Mouse (Mus musculus) limb, embryonic 15.5 days (tissue): ENCODE results near the gene Ralgapa1. TPM values are rescaled to one million over a fixed set of nuclear protein-coding genes. Genes with fewer than 3 reads are reported as not detected.
A peak's percentile ranks its signal among the peaks of the same experiment; 100 is the strongest.
"Not testable (repeated sequence)": the region's sequence is repeated elsewhere in the genome, so short reads cannot be mapped to it uniquely, and the experiment has no call there.

ENCODE experiments used
- ATAC-seq: fragments of 200-750 bp; cut with Nextera tagmentation; 2 replicates; pipeline ENCODE4 v1.8.0; 2017; ENCODE audit warnings: low read depth, moderate TSS enrichment; ENCODE audit not compliant: insufficient number of reproducible peaks, low FRiP score, low TSS enrichment
- H3K27ac ChIP-seq: fragments of 300-500 bp; sonication (generic); 2 replicates; pipeline ENCODE4 v1.5.1; 2015; ENCODE audit warnings: moderate library complexity, mild to moderate bottlenecking, inconsistent platforms
- H3K27me3 ChIP-seq: fragments of 300-500 bp; sonication (generic); 2 replicates; pipeline ENCODE4 v1.6.1; 2015; ENCODE audit warnings: inconsistent platforms
- H3K36me3 ChIP-seq: fragments of 300-500 bp; sonication (generic); 2 replicates; pipeline ENCODE4 v1.6.1; 2015; ENCODE audit warnings: inconsistent platforms
- H3K4me1 ChIP-seq: fragments of 300-500 bp; sonication (generic); 2 replicates; pipeline ENCODE4 v1.6.1; 2015; ENCODE audit warnings: inconsistent platforms
- H3K4me2 ChIP-seq: fragments of 300-500 bp; sonication (generic); 2 replicates; pipeline ENCODE4 v1.6.1; 2015; ENCODE audit warnings: mild to moderate bottlenecking, inconsistent platforms
- H3K4me3 ChIP-seq: fragments of 300-500 bp; sonication (generic); 2 replicates; pipeline ENCODE4 v1.5.1; 2015; ENCODE audit warnings: mild to moderate bottlenecking, inconsistent platforms
- H3K9ac ChIP-seq: fragments of 300-500 bp; sonication (generic); 2 replicates; pipeline ENCODE4 v1.6.1; 2015; ENCODE audit warnings: inconsistent platforms
- H3K9me3 ChIP-seq: fragments of 300-500 bp; sonication (generic); 2 replicates; pipeline ENCODE4 v1.6.1; 2016; ENCODE audit warnings: inconsistent platforms
- WGBS: fragments of 180-500 bp; shearing (Covaris S2); methylation state at CpG from one replicate; pipeline ENCODE4 v1.1.7; 2015; 5-methylcytosine and 5-hydroxymethylcytosine counted together
- polyA plus RNA-seq: library from polyadenylated mRNA; unstranded; fragments of >200 nt; fragmentation: Nextera tagmentation; extraction: Ambion mirVana; gene quantifications from 2 replicates; pipeline ENCODE4 v1.2.1, GENCODE M21; 2015

Ralgapa1 gene
- polyA plus RNA-seq, 1 experiment from 2014 or later, result 19.0 TPM

DNA sequence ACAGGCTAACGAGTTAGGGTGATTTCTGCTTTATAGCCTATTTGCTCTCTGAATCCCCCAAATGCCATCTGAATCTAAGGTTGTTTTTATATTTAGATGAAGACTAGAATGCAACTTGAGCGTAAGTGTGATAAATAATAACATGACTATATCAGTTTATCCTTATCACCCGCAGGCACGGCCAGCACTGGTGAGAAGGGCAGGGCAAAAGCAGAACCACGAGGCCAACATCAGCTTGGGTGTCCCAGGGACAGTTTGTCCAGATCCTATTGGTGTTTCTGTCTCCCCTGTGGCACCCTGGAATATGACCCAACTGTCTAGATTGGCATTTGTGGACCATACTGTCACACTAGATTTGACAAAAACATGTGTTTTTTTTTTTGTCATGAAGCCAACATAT lies 197.7 kb downstream of the Ralgapa1 start:
- no peak overlapping the region for H3K9ac ChIP-seq
- WGBS, result 80% methylated on average over 5 of the region's 5 CpGs
- no peak overlapping the region for H3K4me2 ChIP-seq
- H3K4me1 ChIP-seq, result no peaks in the 10 kb centered on the region
- H3K36me3 ChIP-seq, result no peaks in the 10 kb centered on the region
- H3K27me3 ChIP-seq, result no peaks in the 10 kb centered on the region
- no peak overlapping the region for H3K4me3 ChIP-seq
- no peak overlapping the region for H3K27ac ChIP-seq
- no peaks in the 10 kb centered on the region for H3K9me3 ChIP-seq
- ATAC-seq, result no peak

DNA sequence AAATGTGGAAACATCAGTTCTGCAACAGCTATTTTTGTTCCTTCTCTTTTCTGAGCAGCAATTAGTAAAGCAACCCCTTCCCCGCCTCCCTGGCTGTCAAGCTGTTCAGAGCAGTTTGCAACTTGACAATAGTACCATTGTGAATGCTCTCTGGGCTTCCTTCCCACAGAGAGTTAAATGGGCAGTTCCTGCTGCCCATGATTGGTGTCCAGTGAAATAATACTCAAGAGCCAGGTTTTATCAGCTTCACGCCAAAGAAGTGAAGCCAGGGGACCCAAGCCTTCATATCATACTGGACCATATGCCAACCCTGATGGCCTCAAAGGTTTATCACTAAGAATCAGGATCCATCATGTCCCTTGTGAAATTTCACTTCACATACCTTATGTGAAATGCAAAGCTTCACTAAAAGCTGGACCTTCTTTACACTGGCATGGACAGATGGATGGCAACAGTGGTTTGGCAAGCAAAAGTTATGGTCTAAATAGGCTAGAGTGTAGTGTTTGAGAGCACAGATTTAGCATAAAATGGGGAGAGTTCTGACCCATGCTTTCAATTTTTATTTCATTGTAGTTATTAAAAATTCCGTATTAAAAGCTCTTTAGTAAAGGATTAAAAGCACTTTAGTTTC lies 198.2 kb downstream of the Ralgapa1 start:
- WGBS, result 54% methylated on average over 3 of the region's 3 CpGs

DNA sequence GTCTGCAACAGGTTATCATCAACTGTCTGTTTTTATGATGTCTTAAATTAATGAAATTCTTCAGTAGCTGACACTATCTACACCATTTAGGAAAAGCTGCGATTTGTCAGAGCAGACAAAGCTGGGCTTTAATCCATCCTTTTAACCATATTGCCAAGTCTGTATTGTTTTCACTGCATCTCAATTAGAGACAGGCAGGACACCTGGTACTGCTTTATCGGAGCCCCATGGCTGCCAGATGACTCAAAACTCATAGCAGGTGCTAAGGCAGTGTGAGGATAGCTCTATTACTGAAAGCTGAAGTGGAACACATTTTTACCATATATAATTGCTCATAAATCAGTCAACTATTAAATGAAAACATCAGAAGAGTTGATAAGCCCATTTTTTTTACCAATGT lies 200.6 kb downstream of the Ralgapa1 start:
- Histone ChIP-seq H3K27me3 (no peaks in the 10 kb centered on the region), H3K9ac (no peak overlapping the region), H3K27ac (no peak overlapping the region), H3K4me2 (no peak overlapping the region), H3K4me3 (no peak overlapping the region), H3K4me1 (no peaks in the 10 kb centered on the region), H3K9me3 (no peaks in the 10 kb centered on the region), H3K36me3 (no peaks in the 10 kb centered on the region)
- ATAC-seq, result no peak
- 37% methylated on average over 2 of the region's 2 CpGs for WGBS

More for the DNA sequence above, 198.2 kb downstream of the Ralgapa1 start:
- H3K4me1 ChIP-seq, result no peaks in the 10 kb centered on the region
- no peak overlapping the region for H3K4me3 ChIP-seq
- ATAC-seq, result no peak
- no peak overlapping the region for H3K27ac ChIP-seq
- no peaks in the 10 kb centered on the region for H3K36me3 ChIP-seq
- H3K9ac ChIP-seq, result no peak overlapping the region
- no peak overlapping the region for H3K4me2 ChIP-seq
- H3K27me3 ChIP-seq, result no peaks in the 10 kb centered on the region
- H3K9me3 ChIP-seq, result no peaks in the 10 kb centered on the region

DNA sequence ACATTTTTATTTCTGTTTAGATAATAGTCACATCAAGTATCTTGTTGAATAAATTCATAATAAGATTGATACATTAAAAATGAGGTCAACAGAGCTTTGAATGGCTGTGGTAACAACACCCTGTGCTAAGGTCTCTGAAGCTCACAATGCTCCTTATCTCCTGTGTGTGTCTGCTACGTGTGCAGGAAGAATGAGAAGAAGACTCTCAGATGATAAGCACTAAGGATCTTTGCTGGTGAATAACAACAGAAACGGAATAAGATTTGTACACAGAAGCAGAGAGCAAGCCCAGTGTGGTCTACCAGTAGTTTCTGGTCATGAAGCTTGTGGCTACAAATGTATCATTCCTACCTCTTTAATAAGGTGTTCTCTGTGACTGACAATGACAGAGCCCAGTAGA lies 210.2 kb downstream of the Ralgapa1 start:
- Histone ChIP-seq H3K27me3 (no peaks in the 10 kb centered on the region), H3K4me1 (no peaks in the 10 kb centered on the region), H3K9ac (no peak overlapping the region), H3K9me3 (no peaks in the 10 kb centered on the region), H3K27ac (no peak overlapping the region), H3K4me2 (no peak overlapping the region), H3K4me3 (no peak overlapping the region), H3K36me3 (peaks cover 4% of the 10 kb centered on the region; the same call in 1 of the 2 replicates)
- WGBS, result 82% methylated on average over 2 of the region's 2 CpGs
- no peak for ATAC-seq

DNA sequence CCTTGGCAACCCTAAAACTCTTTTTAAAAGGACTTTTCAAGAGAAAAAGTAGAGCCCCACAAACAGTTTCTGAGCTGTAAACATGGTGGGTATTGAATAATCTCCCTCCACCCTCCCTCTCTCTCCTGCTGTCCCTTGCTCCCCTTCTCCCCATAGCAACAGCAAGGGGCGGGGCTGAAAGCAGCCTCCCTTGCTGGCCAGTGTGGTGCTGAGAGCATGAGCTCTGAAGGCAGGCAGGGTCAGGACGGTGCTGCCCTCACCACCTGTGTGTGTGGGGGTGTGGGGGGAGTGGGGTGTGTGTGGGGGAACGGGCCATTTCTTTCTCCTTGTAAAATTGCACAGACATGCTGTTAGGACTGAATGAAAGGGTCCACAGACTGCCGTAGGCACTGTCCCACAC lies 213.1 kb downstream of the Ralgapa1 start:
- H3K4me3 ChIP-seq, result no peak overlapping the region
- no peak overlapping the region for H3K9ac ChIP-seq
- H3K4me2 ChIP-seq, result no peak overlapping the region
- peaks cover 11% of the 10 kb centered on the region for H3K36me3 ChIP-seq
- no peaks in the 10 kb centered on the region for H3K27me3 ChIP-seq
- H3K9me3 ChIP-seq, result no peaks in the 10 kb centered on the region
- no peaks in the 10 kb centered on the region for H3K4me1 ChIP-seq
- 27% methylated on average over 4 of the region's 4 CpGs for WGBS
- H3K27ac ChIP-seq, result no peak overlapping the region
- no peak for ATAC-seq

DNA sequence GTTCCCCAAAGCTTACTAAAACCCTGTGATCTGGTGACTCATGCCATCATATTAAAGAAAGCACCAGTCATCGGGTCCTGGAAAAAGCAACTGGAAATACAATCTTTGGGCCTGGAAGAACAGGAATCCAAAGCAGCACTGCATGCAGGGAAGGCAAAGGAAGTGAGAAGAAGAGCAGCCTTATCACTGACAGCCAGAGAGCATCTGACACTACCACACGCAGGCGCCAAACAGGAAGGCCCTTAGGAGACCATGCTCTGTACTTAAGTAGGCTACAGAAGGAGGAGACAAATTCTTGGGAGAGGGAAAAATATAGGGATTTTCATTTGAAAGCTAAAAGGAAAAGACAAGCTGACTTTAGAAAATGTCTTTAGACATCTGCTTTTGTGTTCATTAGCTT lies 216.6 kb downstream of the Ralgapa1 start:
- Histone ChIP-seq H3K4me2 (no peak overlapping the region), H3K27me3 (peaks cover 24% of the 10 kb centered on the region), H3K9ac (no peak overlapping the region), H3K27ac (no peak overlapping the region), H3K4me1 (peaks cover 14% of the 10 kb centered on the region), H3K4me3 (no peak overlapping the region), H3K9me3 (no peaks in the 10 kb centered on the region), H3K36me3 (peaks cover 7% of the 10 kb centered on the region; the same call in 1 of the 2 replicates)
- no peak for ATAC-seq
- WGBS, result 65% methylated on average over 3 of the region's 3 CpGs

DNA sequence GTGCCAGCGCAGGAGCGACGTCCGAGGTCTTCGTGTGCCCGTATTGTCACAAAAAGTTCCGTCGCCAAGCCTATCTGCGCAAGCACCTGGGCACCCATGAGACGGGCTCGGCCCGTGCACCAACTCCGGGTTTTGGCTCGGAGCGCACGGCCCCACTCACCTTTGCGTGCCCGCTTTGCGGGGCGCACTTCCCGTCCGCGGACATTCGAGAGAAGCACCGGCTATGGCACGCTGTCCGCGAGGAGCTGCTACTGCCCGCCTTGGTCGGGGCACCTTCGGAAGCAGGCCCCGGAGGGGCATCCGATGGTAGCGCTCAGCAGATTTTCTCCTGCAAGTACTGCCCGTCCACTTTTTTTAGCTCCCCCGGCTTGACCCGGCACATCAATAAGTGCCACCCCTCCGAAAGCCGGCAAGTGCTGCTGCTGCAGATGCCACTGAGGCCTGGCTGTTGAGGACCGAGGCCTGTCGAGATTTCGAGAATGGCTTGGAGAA lies 220.4 kb downstream of the Ralgapa1 start:
- H3K36me3 ChIP-seq, result peaks cover 7% of the 10 kb centered on the region; the same call in 1 of the 2 replicates
- peak overlapping the region; percentile 44 for H3K4me3 ChIP-seq
- no peak for ATAC-seq
- H3K9ac ChIP-seq, result no peak overlapping the region
- H3K27ac ChIP-seq, result no peak overlapping the region
- WGBS, result 4% methylated on average over 42 of the region's 42 CpGs
- peaks cover 61% of the 10 kb centered on the region for H3K27me3 ChIP-seq
- no peaks in the 10 kb centered on the region for H3K9me3 ChIP-seq
- H3K4me1 ChIP-seq, result peaks cover 23% of the 10 kb centered on the region
- peak overlapping the region; percentile 86 for H3K4me2 ChIP-seq

DNA sequence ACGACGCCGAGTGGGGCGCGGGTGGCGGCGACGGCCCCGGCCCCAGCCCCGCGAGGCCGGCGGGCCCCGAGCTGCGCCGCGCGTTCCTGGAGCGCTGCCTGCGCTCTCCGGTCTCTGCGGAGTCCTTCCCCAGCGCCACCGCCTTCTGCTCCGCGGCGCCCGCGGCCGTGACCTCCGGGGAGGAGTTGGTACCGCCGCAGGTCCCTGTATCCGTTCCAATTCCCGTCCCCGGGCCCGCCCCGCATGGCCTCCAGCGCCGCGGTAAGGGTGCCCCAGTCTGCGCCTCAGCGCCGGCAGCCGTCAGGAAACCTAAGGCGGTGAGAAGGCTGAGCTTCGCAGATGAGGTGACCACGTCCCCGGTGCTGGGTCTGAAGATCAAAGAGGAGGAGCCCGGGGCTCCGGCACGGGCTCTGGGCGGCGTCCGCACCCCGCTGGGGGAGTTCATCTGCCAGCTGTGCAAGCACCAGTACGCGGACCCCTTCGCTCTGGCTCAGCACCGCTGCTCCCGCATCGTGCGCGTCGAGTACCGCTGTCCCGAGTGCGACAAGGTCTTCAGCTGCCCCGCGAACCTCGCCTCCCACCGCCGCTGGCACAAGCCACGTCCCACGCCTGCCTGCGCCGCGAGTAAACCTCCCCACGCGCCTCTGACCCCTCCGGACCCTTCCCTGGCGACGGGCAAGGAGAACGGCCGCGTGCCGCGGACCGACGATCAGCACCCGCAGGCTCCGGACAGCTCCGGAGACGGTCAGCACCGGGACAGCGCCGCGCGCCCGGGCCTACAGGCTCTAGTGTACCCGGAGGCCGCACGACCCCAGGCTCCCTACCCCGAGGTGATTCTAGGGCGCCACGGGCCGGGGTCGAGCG lies 221.1 kb downstream of the Ralgapa1 start:
- WGBS, result under 1% methylated on average over 103 of the region's 109 CpGs
- Histone ChIP-seq H3K36me3 (0 out of 2 replicates have a peak, but pooled peaks cover 4% of the 10 kb centered on the region), H3K9ac (no peak overlapping the region), H3K27me3 (peaks cover 61% of the 10 kb centered on the region), H3K4me1 (peaks cover 23% of the 10 kb centered on the region), H3K9me3 (no peaks in the 10 kb centered on the region), H3K4me3 (peak overlapping the region; percentile 44), H3K4me2 (peak overlapping the region; percentile 86), H3K27ac (no peak overlapping the region)
- peak; percentile 73; the same call in 1 of the 2 replicates for ATAC-seq

DNA sequence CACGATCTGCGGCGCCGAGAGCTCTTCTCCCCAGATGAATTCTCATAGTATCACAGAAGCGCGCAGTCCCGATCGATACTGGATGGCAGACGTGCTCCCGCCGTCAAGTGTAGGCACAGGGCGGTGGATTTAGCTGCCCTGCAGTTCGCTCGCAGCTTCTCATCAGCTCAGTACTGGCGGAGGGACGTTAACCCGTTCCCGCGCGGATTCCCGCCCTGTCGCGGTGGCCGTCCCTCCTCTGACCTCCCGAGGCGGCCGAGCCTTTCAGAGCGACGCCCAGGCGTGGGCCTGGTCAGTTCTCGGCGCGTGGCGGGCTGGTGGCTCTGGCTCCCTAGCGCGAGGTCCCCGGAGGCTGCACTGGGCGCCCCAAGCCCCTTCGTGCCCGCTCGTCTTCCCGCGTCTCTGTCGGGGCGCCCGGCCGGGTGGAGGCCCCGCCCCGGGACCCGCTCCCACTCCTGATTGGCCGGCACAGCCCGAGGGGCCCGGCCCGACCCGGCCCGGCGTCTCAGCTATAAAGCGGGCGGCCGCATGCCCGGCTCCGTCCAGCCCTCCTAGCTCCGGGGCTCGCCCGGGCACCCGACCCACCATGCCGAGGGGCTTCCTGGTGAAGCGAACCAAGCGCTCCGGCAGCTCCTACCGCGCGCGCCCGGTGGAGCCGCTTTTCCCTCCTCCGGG lies 221.9 kb downstream of the Ralgapa1 start, which contains the start of gene Insm2:
Gene Insm2, plus strand, starts transcription at position 541 of the 675 bp plus-strand sequence.
- Histone ChIP-seq H3K27ac (no peak within 1 kb of the TSS), H3K9ac (no peak within 1 kb of the TSS), H3K27me3 (peaks cover 61% of the 10 kb centered on the region), H3K4me1 (peaks cover 23% of the 10 kb centered on the region), H3K4me3 (peak within 1 kb of the TSS; percentile 44), H3K36me3 (0 out of 2 replicates have a peak, but pooled peaks cover 3% of the 10 kb centered on the region), H3K9me3 (no peaks in the 10 kb centered on the region), H3K4me2 (peak within 1 kb of the TSS; percentile 86)
- ATAC-seq, result no peak; the same call in 1 of the 2 replicates
- 1% methylated on average over 59 of the region's 77 CpGs for WGBS

DNA sequence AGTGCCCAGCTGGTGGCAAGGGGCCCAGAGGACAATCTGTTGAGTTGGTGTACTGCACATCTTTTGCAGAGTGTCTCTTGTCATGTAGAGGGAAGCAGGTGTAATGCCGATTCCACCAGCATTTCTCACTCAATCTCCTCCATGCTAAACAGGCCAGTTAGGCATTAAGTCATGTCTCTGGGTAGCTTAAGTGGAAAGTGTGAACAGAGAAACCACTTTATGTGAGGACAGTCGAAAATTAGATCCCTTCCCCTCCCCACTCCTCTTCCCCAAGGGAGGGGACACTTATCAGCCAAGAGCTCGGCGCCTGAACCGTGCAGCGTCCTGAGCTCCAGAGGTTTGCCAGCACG lies 222.5 kb downstream of the Ralgapa1 start:
- Histone ChIP-seq H3K4me1 (peaks cover 23% of the 10 kb centered on the region), H3K9ac (no peak overlapping the region), H3K27ac (no peak overlapping the region), H3K4me2 (peak overlapping the region; percentile 86), H3K4me3 (peak overlapping the region; percentile 44), H3K9me3 (no peaks in the 10 kb centered on the region), H3K27me3 (peaks cover 61% of the 10 kb centered on the region), H3K36me3 (no peaks in the 10 kb centered on the region)
- ATAC-seq, result no peak
- 8% methylated on average over 7 of the region's 7 CpGs for WGBS

DNA sequence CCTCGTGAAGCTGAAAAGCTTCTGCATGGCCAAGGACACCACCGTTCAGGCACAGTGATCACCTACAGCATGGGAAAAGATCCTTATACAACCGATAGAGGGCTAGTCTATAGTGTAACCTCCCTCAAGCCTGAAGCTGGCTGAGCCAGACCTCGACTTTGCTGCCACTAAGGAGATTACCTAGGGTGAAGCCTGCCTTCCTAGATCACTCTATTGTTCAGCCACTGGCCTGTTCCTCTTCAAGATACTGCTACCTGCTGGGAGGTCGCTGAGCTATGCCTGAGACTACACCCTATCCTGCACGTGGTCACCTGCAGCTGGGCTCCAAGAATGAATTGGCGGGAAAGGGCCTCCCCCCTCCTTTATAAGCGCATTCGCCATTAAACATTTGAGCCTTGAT lies 234.0 kb downstream of the Ralgapa1 start:
- H3K4me3 ChIP-seq, ATAC-seq, H3K36me3 ChIP-seq, H3K27ac ChIP-seq, H3K9ac ChIP-seq, H3K9me3 ChIP-seq, H3K4me2 ChIP-seq, H3K4me1 ChIP-seq, H3K27me3 ChIP-seq: not testable (repeated sequence)
- 60% methylated on average over 9 of the region's 9 CpGs for WGBS
